Mouse (Mus musculus): ENCODE data around the gene Crlf1. TPM values are rescaled to one million over a fixed set of nuclear protein-coding genes. Genes with fewer than 3 reads are reported as not detected.
A peak's percentile ranks its signal among the peaks of the same experiment; 100 is the strongest.
"Not testable (repeated sequence)": the region's sequence is repeated elsewhere in the genome, so short reads cannot be mapped to it uniquely, and the experiment has no call there.

Gene Crlf1
- polyA plus RNA-seq, 1 experiment from 2014 or later, result 21.1 TPM

GRCm38 (mm10) chr8:70503062-70503750 is 10.2 kb downstream of the Crlf1 start:
- H3K9me3 ChIP-seq (replicated peaks), result no peaks in the 10 kb centered on the region
- H3K36me3 ChIP-seq, result peaks cover 14% of the 10 kb centered on the region
- H3K4me1 ChIP-seq, result peaks cover 73% of the 10 kb centered on the region
- WGBS, result 14% methylated on average over 46 of the region's 46 CpGs
- H3K27me3 ChIP-seq, result peaks cover 60% of the 10 kb centered on the region
- peak; percentile 5; the same call in 1 of the 2 replicates for ATAC-seq (replicated peaks; ENCODE audit: low FRiP score)
- peak overlapping the region; percentile 20 for H3K4me2 ChIP-seq
- peak overlapping the region; percentile 5; the same call in 1 of the 2 replicates for H3K4me3 ChIP-seq (replicated peaks)
- H3K9ac ChIP-seq, result peak overlapping the region; percentile 15; the same call in 1 of the 2 replicates
- no peak overlapping the region for H3K27ac ChIP-seq

DNA sequence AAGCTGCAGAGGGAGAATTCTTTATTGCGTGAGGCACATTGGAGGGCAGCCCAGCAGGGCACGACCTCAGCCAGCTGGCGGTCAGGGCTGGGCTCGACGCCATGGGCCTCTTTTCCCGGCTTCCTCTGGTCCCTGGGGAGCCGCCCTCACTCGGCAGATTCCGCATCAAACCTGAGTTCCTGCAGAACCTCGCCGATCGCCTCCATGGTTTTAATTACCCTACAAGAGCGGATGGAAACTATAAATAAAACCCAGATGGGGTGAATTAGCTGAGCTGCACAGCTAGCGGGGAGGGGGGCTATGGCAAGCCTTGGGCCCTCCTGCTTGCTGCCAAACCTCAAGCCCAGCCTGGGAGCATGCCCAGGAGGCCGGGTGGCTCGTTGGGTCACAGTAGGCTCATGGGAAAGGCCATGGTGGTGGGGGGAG is 11.3 kb downstream of the Crlf1 start:
- Histone ChIP-seq H3K27ac (no peak overlapping the region), H3K4me1 (peaks cover 83% of the 10 kb centered on the region), H3K36me3 (peaks cover 24% of the 10 kb centered on the region), H3K4me3 (replicated peaks) (no peak overlapping the region), H3K4me2 (peak overlapping the region; percentile 90; the same call in 1 of the 2 replicates), H3K9ac (no peak overlapping the region), H3K27me3 (peaks cover 49% of the 10 kb centered on the region), H3K9me3 (replicated peaks) (no peaks in the 10 kb centered on the region)
- no peak for ATAC-seq (replicated peaks; ENCODE audit: low FRiP score)
- 41% methylated on average over 16 of the region's 16 CpGs for WGBS

- ATAC-seq (replicated peaks; ENCODE audit: low FRiP score), result no peak
- H3K36me3 ChIP-seq, result peaks cover 24% of the 10 kb centered on the region
- H3K4me2 ChIP-seq, result peak overlapping the region; percentile 90; the same call in 1 of the 2 replicates
- no peak overlapping the region for H3K9ac ChIP-seq
- H3K27me3 ChIP-seq, result peaks cover 43% of the 10 kb centered on the region
- no peak overlapping the region for H3K27ac ChIP-seq
- H3K9me3 ChIP-seq (replicated peaks), result no peaks in the 10 kb centered on the region
- H3K4me1 ChIP-seq, result peaks cover 83% of the 10 kb centered on the region
- 71% methylated on average over 3 of the region's 3 CpGs for WGBS
- no peak overlapping the region for H3K4me3 ChIP-seq (replicated peaks)
Observed at GRCm38 (mm10) chr8:70504851-70505250, 11.9 kb downstream of the Crlf1 start.

DNA sequence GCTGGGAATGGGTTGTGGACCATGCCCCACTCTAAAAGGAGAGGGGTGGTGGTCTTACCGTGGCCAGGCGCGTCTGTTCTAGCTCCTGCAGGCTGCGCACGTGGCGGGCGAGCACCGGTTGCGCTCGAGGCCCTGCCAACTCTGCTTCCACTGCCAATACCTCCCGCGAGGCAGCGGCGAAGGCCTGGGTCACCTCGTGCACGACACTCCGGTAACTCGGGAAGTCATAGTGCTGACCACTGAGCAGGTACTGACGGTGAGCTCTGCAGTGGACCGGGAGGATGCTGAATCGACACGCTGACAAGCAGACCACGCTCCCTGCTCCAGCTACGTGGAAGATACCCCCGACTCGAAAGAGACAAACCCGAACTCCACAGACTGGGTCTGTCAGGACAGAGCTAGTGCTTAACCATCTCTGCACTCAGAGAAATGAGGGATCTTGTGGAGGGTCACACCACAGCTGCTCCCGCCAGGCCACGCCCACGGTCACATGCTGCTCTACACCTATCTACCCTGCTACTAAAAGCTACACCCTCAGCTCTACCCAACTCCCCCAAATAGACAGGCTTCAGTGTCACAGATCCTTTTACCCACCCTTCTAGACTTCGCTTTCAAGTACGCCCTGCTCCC is 12.9 kb downstream of the Crlf1 start:
- 34% methylated on average over 32 of the region's 32 CpGs for WGBS
- Histone ChIP-seq H3K27me3 (peaks cover 34% of the 10 kb centered on the region), H3K4me1 (peaks cover 77% of the 10 kb centered on the region), H3K36me3 (peaks cover 24% of the 10 kb centered on the region), H3K9ac (peak overlapping the region; percentile 82), H3K9me3 (replicated peaks) (no peaks in the 10 kb centered on the region), H3K4me3 (replicated peaks) (peak overlapping the region; percentile 72), H3K4me2 (peak overlapping the region; percentile 90), H3K27ac (peak overlapping the region; percentile 97)
- peak; percentile 12; the same call in 1 of the 2 replicates for ATAC-seq (replicated peaks; ENCODE audit: low FRiP score)

DNA sequence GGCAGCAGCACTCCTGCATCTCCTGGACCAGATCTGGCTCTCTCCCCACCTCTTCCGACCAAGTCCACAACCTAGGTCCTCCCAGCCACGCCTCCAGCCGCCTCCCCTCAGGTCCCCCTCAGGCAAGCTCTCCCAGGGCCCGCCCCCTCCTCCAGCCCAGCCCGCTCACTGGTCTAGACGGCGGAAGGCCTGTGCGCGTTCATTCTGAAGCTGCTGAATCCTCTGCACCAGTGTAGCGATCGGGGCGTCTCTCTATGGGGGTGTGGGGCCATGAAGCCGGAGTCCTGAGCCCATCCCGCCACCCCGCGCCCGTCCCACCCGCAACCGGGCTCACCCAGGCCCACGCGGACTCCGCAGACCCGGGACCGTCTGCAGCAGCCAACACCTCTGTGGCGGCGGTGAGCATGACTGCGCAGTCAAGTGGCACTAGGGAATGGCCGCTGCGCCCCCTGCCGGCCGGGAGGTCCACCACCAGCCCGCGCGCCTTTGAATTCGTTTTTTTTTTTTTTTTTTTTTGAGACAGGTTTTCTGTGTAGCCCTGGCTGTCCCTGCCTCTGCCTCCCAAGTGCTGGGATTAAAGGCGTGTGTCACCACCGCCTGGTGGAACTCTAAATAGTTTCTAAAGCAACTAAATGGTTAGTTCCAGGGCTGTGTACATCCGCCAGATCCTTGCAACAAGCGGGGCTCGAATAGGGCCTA is 13.5 kb downstream of the Crlf1 start, which contains the start of gene Rex1bd:
TSS of gene Rex1bd (minus strand) at position 425 of the 699 bp plus-strand sequence.
- H3K9me3 ChIP-seq (replicated peaks), result no peaks in the 10 kb centered on the region
- peak within 1 kb of the TSS; percentile 90 for H3K4me2 ChIP-seq
- H3K4me3 ChIP-seq (replicated peaks), result peak within 1 kb of the TSS; percentile 72
- 2% methylated on average over 40 of the region's 40 CpGs for WGBS
- peaks cover 24% of the 10 kb centered on the region for H3K36me3 ChIP-seq
- H3K27me3 ChIP-seq, result peaks cover 27% of the 10 kb centered on the region
- peak within 1 kb of the TSS; percentile 97 for H3K27ac ChIP-seq
- peaks cover 76% of the 10 kb centered on the region for H3K4me1 ChIP-seq
- peak within 1 kb of the TSS; percentile 82 for H3K9ac ChIP-seq
- ATAC-seq (replicated peaks; ENCODE audit: low FRiP score), result peak; percentile 89

GRCm38 (mm10) chr8:70507027-70507393 is 14.1 kb downstream of the Crlf1 start:
- peaks cover 22% of the 10 kb centered on the region for H3K27me3 ChIP-seq
- H3K4me3 ChIP-seq (replicated peaks), result peak overlapping the region; percentile 72
- H3K27ac ChIP-seq, result peak overlapping the region; percentile 97
- H3K4me1 ChIP-seq, result peaks cover 76% of the 10 kb centered on the region
- H3K9ac ChIP-seq, result no peak overlapping the region
- peaks cover 24% of the 10 kb centered on the region for H3K36me3 ChIP-seq
- no peak overlapping the region; the same call in 1 of the 2 replicates for H3K4me2 ChIP-seq
- WGBS, result 68% methylated on average over 5 of the region's 5 CpGs
- no peak for ATAC-seq (replicated peaks; ENCODE audit: low FRiP score)
- H3K9me3 ChIP-seq (replicated peaks), result no peaks in the 10 kb centered on the region

DNA sequence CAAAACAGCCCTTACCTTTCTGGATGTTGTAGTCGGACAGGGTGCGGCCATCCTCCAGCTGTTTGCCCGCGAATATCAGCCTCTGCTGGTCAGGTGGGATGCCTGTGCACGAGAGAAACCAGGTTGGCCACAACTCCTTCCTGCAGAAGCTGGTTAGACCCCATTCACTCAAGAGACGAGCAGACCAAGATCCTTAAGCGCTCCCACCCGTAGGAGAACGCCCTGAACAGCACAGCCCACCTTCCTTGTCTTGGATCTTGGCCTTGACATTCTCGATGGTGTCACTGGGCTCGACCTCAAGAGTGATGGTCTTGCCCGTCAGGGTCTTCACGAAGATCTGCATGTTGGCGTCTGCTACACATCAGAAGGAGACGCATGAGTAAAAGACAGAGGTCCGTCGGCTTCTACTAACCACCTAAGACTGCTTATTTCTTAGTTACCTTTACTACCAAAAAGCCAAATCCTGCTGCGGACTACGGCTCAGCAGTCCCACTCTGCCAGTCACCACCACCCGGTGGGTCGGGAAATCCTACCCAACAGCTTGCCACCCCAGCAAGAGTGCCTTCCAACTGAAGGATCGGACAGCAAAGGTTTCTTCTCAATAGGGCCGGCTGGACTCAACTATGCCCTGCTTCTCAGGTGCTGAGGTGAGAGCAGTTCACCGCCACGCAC is 16.5 kb downstream of the Crlf1 start:
- Histone ChIP-seq H3K9me3 (replicated peaks) (no peaks in the 10 kb centered on the region), H3K4me3 (replicated peaks) (peak overlapping the region; percentile 90), H3K27ac (peak overlapping the region; percentile 97), H3K9ac (peak overlapping the region; percentile 99), H3K27me3 (no peaks in the 10 kb centered on the region), H3K36me3 (peaks cover 41% of the 10 kb centered on the region), H3K4me1 (peaks cover 52% of the 10 kb centered on the region), H3K4me2 (peak overlapping the region; percentile 80)
- 10% methylated on average over 25 of the region's 25 CpGs for WGBS
- ATAC-seq (replicated peaks; ENCODE audit: low FRiP score), result no peak

DNA sequence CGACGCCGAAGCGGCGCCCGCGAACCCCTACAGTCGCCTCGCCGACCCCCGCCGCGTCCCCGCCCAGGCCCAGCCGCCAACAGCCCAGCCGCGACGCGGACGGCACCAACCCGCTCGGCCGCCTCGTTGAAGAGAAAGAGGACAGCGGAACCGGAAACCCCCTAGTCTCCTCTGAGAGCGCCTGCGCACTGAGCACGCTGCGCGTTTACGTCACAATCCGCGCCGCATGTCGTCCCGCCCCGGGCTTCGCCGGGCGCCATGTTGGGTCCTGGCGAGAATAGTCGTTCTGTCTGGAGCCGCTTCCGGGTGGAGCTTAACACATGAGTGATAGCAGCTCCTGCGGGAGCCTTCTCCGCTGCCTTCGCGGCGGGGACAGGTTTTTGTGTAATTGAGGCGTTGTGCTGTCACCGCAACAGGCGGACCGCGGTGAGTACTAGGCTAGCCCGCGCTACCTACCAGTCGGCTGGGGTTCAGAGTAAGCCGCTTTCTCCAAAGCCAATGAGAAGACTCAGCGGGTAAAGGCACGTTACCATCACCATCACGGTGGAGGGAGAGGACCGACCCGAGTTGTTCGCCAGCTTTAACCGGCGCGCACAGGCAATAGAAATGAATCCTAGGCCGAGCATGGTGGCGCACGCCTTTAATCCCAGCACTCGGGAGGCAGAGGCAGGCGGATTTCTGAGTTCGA is 17.4 kb downstream of the Crlf1 start, which contains the start of gene Uba52:
TSS of gene Uba52 (minus strand) at position 574 of the 688 bp plus-strand sequence.
- Histone ChIP-seq H3K9ac (peak within 1 kb of the TSS; percentile 99), H3K4me3 (replicated peaks) (peak within 1 kb of the TSS; percentile 90), H3K4me1 (peaks cover 42% of the 10 kb centered on the region), H3K9me3 (replicated peaks) (no peaks in the 10 kb centered on the region), H3K27me3 (no peaks in the 10 kb centered on the region), H3K36me3 (peaks cover 49% of the 10 kb centered on the region), H3K27ac (peak within 1 kb of the TSS; percentile 97), H3K4me2 (peak within 1 kb of the TSS; percentile 80)
- peak; percentile 85 for ATAC-seq (replicated peaks; ENCODE audit: low FRiP score)
- 1% methylated on average over 74 of the region's 74 CpGs for WGBS

GRCm38 (mm10) chr8:70511174-70511573 is 18.2 kb downstream of the Crlf1 start:
- peak overlapping the region; percentile 80 for H3K4me2 ChIP-seq
- not testable (repeated sequence) for H3K27me3 ChIP-seq; H3K9me3 ChIP-seq (replicated peaks); ATAC-seq (replicated peaks; ENCODE audit: low FRiP score)
- WGBS, result 80% methylated on average over 6 of the region's 6 CpGs
- H3K36me3 ChIP-seq, result peaks cover 57% of the 10 kb centered on the region
- peak overlapping the region; percentile 90 for H3K4me3 ChIP-seq (replicated peaks)
- peak overlapping the region; percentile 99; the same call in 1 of the 2 replicates for H3K9ac ChIP-seq
- H3K4me1 ChIP-seq, result peaks cover 35% of the 10 kb centered on the region
- peak overlapping the region; percentile 97 for H3K27ac ChIP-seq

GRCm38 (mm10) chr8:70511770-70512169 is 18.8 kb downstream of the Crlf1 start:
- Histone ChIP-seq H3K4me1 (peaks cover 34% of the 10 kb centered on the region), H3K4me2 (peak overlapping the region; percentile 80; the same call in 1 of the 2 replicates), H3K27ac (no peak overlapping the region), H3K9ac (no peak overlapping the region), H3K4me3 (replicated peaks) (no peak overlapping the region), H3K27me3 (no peaks in the 10 kb centered on the region), H3K9me3 (replicated peaks) (no peaks in the 10 kb centered on the region), H3K36me3 (peaks cover 62% of the 10 kb centered on the region)
- WGBS, result 99% methylated on average over 2 of the region's 2 CpGs
- no peak for ATAC-seq (replicated peaks; ENCODE audit: low FRiP score)

Measured in kidney, embryonic 15.5 days (tissue).